Mouse (Mus musculus) B cell, adult 2 months (primary cell): ENCODE measurements around the gene Usp13.

Experiments used
- DNase-seq, 2 experiments: peaks; one replicate each; pipeline ENCODE4 v3.0.0; 2022

The Usp13 gene

DNA sequence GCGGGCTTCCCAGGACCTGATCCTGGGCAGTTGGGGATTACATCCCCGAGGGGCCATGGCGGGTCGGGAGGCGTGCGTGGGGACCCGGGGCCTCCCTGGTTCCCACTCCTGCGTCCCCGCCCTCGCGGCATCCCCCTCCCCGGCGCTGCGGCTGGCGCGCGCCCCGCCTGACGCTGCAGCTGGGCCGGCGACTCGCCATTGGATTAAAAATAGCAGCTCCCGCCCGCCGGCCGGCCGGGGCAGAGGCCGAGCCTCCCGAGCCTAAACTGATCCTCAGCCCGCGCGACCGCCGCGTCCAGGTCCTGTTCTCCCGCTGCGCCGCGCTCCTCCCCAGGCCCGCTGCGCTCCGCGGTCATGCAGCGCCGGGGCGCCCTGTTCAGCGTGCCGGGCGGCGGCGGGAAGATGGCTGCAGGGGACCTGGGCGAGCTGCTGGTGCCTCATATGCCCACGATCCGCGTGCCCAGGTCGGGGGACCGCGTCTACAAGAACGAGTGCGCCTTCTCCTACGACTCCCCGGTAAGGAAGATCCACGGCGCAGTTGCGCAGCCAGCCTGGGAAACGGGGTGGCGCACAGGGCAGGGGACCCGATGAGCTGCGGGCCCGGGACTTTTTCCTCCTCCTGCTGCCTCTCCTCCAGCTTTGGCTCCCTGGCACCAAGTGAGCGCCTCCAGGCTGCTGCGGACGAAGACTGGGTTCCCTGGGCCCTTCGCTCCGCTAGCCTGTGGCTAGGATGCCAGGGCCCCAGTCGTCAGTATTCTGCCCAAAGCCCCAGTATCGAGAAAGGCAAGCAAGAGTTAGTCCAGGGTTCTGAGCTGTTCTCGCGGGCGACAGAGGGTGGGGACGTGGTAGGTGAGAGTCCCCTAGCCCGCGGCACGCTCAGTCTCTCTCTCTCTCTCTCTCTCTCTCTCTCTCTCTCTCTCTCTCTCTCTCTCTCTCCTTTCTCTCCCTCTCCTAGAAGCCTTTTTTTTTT, at the start of gene Usp13:
TSS of gene Usp13 (plus strand) at position 190 of the 970 bp plus-strand sequence.
- DNase-seq, result no peak

- no peak for DNase-seq
These were observed 46.6 kb upstream of the Usp13 start for GRCm38 (mm10) chr3:32770781-32771180.

DNA sequence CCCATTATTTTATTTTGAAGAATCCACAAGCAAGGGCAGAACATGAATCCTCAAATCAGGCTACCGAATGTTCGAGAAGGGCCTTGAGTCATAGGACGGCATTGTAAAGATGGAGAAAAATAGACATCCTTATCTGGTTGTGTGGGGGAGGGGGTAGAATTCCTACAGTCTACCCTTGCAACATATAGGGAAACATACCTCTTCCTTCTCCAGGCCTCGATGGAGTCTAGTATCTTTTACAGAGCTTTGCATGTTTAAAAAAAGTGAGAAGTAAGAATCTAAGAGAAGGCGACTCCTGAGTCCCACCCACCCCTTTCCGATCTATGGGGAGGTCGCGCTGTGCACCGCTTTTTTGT, 367 bp upstream of the Usp13 start:
- DNase-seq, result no peak

- no peak for DNase-seq
These were observed 1.1 kb downstream of the Usp13 start for GRCm38 (mm10) chr3:32818327-32818900.

DNA sequence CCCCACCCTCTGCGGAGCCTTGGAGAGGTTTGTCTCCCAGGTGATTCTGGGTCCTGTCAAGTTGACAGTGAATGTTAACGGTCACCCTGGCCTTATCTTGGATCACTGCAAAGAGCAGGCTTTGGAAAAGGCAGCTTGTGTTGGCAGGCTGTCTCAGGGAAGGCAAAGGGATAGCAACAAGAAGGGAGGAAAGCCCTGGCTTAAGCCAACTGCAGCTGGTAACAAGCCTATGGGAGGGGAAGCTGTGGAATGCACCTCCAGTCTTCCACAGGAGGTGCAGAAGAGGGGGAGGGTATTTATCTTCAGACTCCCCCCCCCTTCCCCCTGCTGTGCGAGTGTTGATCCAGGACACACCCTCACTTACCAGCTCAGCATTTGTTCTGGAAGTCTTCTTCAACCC, 5.3 kb downstream of the Usp13 start:
- no peak for DNase-seq

- DNase-seq, result no peak
These were observed 7.6 kb downstream of the Usp13 start for GRCm38 (mm10) chr3:32824923-32825322.

- DNase-seq, result no peak
These were observed 8.7 kb downstream of the Usp13 start for GRCm38 (mm10) chr3:32825964-32826479.

GRCm38 (mm10) chr3:32826701-32827100, 9.4 kb downstream of the Usp13 start:
- DNase-seq, result no peak

- DNase-seq, result no peak
These were observed 16.5 kb downstream of the Usp13 start for GRCm38 (mm10) chr3:32833871-32834270.

GRCm38 (mm10) chr3:32837847-32838246, 20.5 kb downstream of the Usp13 start:
- DNase-seq, result no peak

- DNase-seq, result no peak
These were observed 39.2 kb downstream of the Usp13 start for GRCm38 (mm10) chr3:32856362-32857107.

GRCm38 (mm10) chr3:32871081-32871480, 53.7 kb downstream of the Usp13 start:
- no peak for DNase-seq

GRCm38 (mm10) chr3:32886386-32886785, 69.0 kb downstream of the Usp13 start:
- no peak for DNase-seq

- DNase-seq, result no peak
These were observed 71.5 kb downstream of the Usp13 start for GRCm38 (mm10) chr3:32888886-32889285.

DNA sequence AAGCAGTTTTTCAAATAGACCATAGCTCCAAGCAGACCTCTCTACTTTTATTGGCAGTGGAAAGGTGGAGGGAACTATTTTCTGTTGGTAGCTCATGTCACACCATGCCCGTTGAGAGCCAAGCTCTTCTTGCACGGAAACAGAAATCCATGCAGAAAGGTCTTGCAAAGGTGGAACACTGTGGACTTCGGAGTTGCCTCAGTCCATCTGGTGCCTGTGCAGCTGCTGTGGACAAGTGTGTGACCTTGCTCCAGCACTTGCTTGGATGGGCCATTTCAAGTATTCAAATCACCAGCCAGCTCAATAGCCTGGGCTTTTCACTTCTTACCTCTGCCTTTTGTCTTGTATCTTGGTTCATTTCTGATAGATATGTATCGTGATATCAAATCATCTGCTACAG, 72.8 kb downstream of the Usp13 start:
- no peak for DNase-seq

DNA sequence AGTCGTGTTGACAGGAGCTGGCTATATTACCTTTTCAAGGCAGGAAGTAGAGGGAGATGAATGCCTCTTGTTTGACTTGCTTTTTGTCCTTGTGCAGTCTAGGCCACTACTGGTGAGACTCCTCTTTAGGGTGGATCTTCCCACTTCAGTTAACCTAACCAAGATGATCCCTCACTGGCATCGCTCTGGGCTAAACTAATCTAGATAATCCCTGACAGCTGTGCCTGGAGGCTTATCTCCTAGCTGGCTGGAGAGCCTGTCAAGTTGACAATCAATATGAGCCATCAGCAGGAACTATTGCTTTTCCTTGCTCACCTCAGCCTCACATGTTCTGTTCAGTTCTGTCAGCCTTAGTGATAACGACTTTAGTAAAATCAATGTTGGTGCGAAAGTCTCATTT, 86.1 kb downstream of the Usp13 start:
- DNase-seq, result no peak

- no peak for DNase-seq
These were observed 87.3 kb downstream of the Usp13 start for GRCm38 (mm10) chr3:32904599-32904998.

- DNase-seq, result no peak
These were observed 88.8 kb downstream of the Usp13 start for GRCm38 (mm10) chr3:32905850-32906779.

- no peak for DNase-seq
These were observed 91.1 kb downstream of the Usp13 start for GRCm38 (mm10) chr3:32908400-32908799.

- DNase-seq, result no peak
These were observed 92.8 kb downstream of the Usp13 start for GRCm38 (mm10) chr3:32910071-32910551.

- DNase-seq, result no peak
These were observed 106.8 kb downstream of the Usp13 start for GRCm38 (mm10) chr3:32924168-32924567.
